Mouse (Mus musculus): Measurements from ENCODE around the gene Tmem274.
"Not testable (repeated sequence)": the region's sequence is repeated elsewhere in the genome, so short reads cannot be mapped to it uniquely, and the experiment has no call there.

Gene Tmem274

GRCm38 (mm10) chr4:149477078-149477477, at the start of gene Tmem274:
Tmem274 (plus strand) TSS chr4:149477378.
- no peak for DNase-seq (ENCODE audit: extremely low read depth, low read depth)

GRCm38 (mm10) chr4:149429592-149429991, 47.6 kb upstream of the Tmem274 start:
- DNase-seq (ENCODE audit: extremely low read depth, low read depth) = no peak

GRCm38 (mm10) chr4:149431887-149432286, 45.3 kb upstream of the Tmem274 start:
- not testable (repeated sequence) for DNase-seq (ENCODE audit: extremely low read depth, low read depth)

GRCm38 (mm10) chr4:149440576-149440975, 36.6 kb upstream of the Tmem274 start:
- no peak for DNase-seq (ENCODE audit: extremely low read depth, low read depth)

- DNase-seq (ENCODE audit: extremely low read depth, low read depth) = no peak
These were observed 34.7 kb upstream of the Tmem274 start for GRCm38 (mm10) chr4:149442436-149442835.

- no peak for DNase-seq (ENCODE audit: extremely low read depth, low read depth)
These were observed 32.7 kb upstream of the Tmem274 start for GRCm38 (mm10) chr4:149444465-149444864.

GRCm38 (mm10) chr4:149444964-149445701, 32.0 kb upstream of the Tmem274 start:
- DNase-seq (ENCODE audit: extremely low read depth, low read depth) = peak; percentile 69

GRCm38 (mm10) chr4:149445868-149446267, 31.3 kb upstream of the Tmem274 start:
- peak; percentile 65 for DNase-seq (ENCODE audit: extremely low read depth, low read depth)

- DNase-seq (ENCODE audit: extremely low read depth, low read depth) = no peak
These were observed 30.9 kb upstream of the Tmem274 start for GRCm38 (mm10) chr4:149446309-149446708.

GRCm38 (mm10) chr4:149450636-149451035, 26.5 kb upstream of the Tmem274 start:
- no peak for DNase-seq (ENCODE audit: extremely low read depth, low read depth)

GRCm38 (mm10) chr4:149453656-149454055, 23.5 kb upstream of the Tmem274 start:
- DNase-seq (ENCODE audit: extremely low read depth, low read depth) = peak; percentile 39

- no peak for DNase-seq (ENCODE audit: extremely low read depth, low read depth)
These were observed 22.9 kb upstream of the Tmem274 start for GRCm38 (mm10) chr4:149454263-149454662.

GRCm38 (mm10) chr4:149454879-149455278, 22.3 kb upstream of the Tmem274 start, which contains the start of gene Rbp7:
Rbp7 (minus strand) TSS chr4:149454978.
- DNase-seq (ENCODE audit: extremely low read depth, low read depth) = no peak

- DNase-seq (ENCODE audit: extremely low read depth, low read depth) = not testable (repeated sequence)
These were observed 20.0 kb upstream of the Tmem274 start for GRCm38 (mm10) chr4:149457163-149457562.

- DNase-seq (ENCODE audit: extremely low read depth, low read depth) = no peak
These were observed 19.2 kb upstream of the Tmem274 start for GRCm38 (mm10) chr4:149457831-149458430.

GRCm38 (mm10) chr4:149458526-149458925, 18.7 kb upstream of the Tmem274 start:
- no peak for DNase-seq (ENCODE audit: extremely low read depth, low read depth)

- no peak for DNase-seq (ENCODE audit: extremely low read depth, low read depth)
These were observed 17.8 kb upstream of the Tmem274 start for GRCm38 (mm10) chr4:149459425-149459824.

GRCm38 (mm10) chr4:149460475-149460874, 16.7 kb upstream of the Tmem274 start:
- not testable (repeated sequence) for DNase-seq (ENCODE audit: extremely low read depth, low read depth)

- DNase-seq (ENCODE audit: extremely low read depth, low read depth) = no peak
These were observed 15.4 kb upstream of the Tmem274 start for GRCm38 (mm10) chr4:149461579-149462304.

- DNase-seq (ENCODE audit: extremely low read depth, low read depth) = no peak
These were observed 14.7 kb upstream of the Tmem274 start for GRCm38 (mm10) chr4:149462305-149462971.

- no peak for DNase-seq (ENCODE audit: extremely low read depth, low read depth)
These were observed 13.7 kb upstream of the Tmem274 start for GRCm38 (mm10) chr4:149463435-149463950.

All from MEL-GATA-1-ER (cell line).